Mouse (Mus musculus) liver, postnatal 0 days (tissue): Measurements from ENCODE around the gene Plac9a.
"Not testable (repeated sequence)": the region's sequence is repeated elsewhere in the genome, so short reads cannot be mapped to it uniquely, and the experiment has no call there.

Experiments
- CTCF ChIP-seq: sonication (generic); IDR thresholded peaks from 2 replicates; pipeline ENCODE4 v1.5.1; 2016; ENCODE audit warnings: antibody characterized with exemption, low read depth
- EP300 ChIP-seq: IDR thresholded peaks from 2 replicates; pipeline ENCODE4 v1.6.1; 2016; ENCODE audit warnings: antibody characterized with exemption, low read depth, mild to moderate bottlenecking

GRCm38 (mm10) chr14:25907272-25907671, 4.4 kb upstream of the Plac9a start:
- TF ChIP-seq CTCF, EP300: not testable (repeated sequence)
